Mouse (Mus musculus): Measurements from ENCODE around the gene Ube2n.
"Not testable (repeated sequence)": the region's sequence is repeated elsewhere in the genome, so short reads cannot be mapped to it uniquely, and the experiment has no call there.

Gene Ube2n

GRCm38 (mm10) chr10:95525871-95526270 is 10.9 kb downstream of the Ube2n start:
- no peak for DNase-seq (ENCODE audit: low spot score in 2 of 2)

GRCm38 (mm10) chr10:95526495-95527122 is 11.7 kb downstream of the Ube2n start:
- no peak for DNase-seq (ENCODE audit: low spot score in 2 of 2)

GRCm38 (mm10) chr10:95530551-95531121 is 15.7 kb downstream of the Ube2n start:
- peak in 1 of 2 experiments; percentile 14 for DNase-seq (ENCODE audit: low spot score in 2 of 2)

- no peak for DNase-seq (ENCODE audit: low spot score in 2 of 2)
Observed at GRCm38 (mm10) chr10:95532916-95533315, 18.0 kb downstream of the Ube2n start.

GRCm38 (mm10) chr10:95533382-95533781 is 18.4 kb downstream of the Ube2n start:
- no peak for DNase-seq (ENCODE audit: low spot score in 2 of 2)

- no peak for DNase-seq (ENCODE audit: low spot score in 2 of 2)
Observed at GRCm38 (mm10) chr10:95535399-95536221, 20.7 kb downstream of the Ube2n start.

GRCm38 (mm10) chr10:95536222-95536541 is 21.2 kb downstream of the Ube2n start:
- no peak for DNase-seq (ENCODE audit: low spot score in 2 of 2)

- DNase-seq (ENCODE audit: low spot score in 2 of 2) = no peak
Observed at GRCm38 (mm10) chr10:95539260-95539659, 24.3 kb downstream of the Ube2n start.

- DNase-seq (ENCODE audit: low spot score in 2 of 2) = no peak
Observed at GRCm38 (mm10) chr10:95539841-95540240, 24.9 kb downstream of the Ube2n start.

GRCm38 (mm10) chr10:95542916-95543315 is 28.0 kb downstream of the Ube2n start:
- DNase-seq (ENCODE audit: low spot score in 2 of 2) = no peak

GRCm38 (mm10) chr10:95543377-95543776 is 28.4 kb downstream of the Ube2n start:
- no peak for DNase-seq (ENCODE audit: low spot score in 2 of 2)

- DNase-seq (ENCODE audit: low spot score in 2 of 2) = no peak
Observed at GRCm38 (mm10) chr10:95544004-95544403, 29.1 kb downstream of the Ube2n start.

GRCm38 (mm10) chr10:95544651-95545050 is 29.7 kb downstream of the Ube2n start:
- DNase-seq (ENCODE audit: low spot score in 2 of 2) = no peak

- no peak for DNase-seq (ENCODE audit: low spot score in 2 of 2)
Observed at GRCm38 (mm10) chr10:95545051-95545450, 30.1 kb downstream of the Ube2n start.

GRCm38 (mm10) chr10:95546178-95546577 is 31.2 kb downstream of the Ube2n start:
- DNase-seq (ENCODE audit: low spot score in 2 of 2) = no peak

GRCm38 (mm10) chr10:95548154-95548826 is 33.3 kb downstream of the Ube2n start:
- DNase-seq (ENCODE audit: low spot score in 2 of 2) = peak in 1 of 2 experiments; percentile 7

- not testable (repeated sequence) for DNase-seq (ENCODE audit: low spot score in 2 of 2)
Observed at GRCm38 (mm10) chr10:95549080-95549479, 34.1 kb downstream of the Ube2n start.

GRCm38 (mm10) chr10:95550506-95550905 is 35.6 kb downstream of the Ube2n start:
- DNase-seq (ENCODE audit: low spot score in 2 of 2) = no peak

- no peak for DNase-seq (ENCODE audit: low spot score in 2 of 2)
Observed at GRCm38 (mm10) chr10:95551752-95552151, 36.8 kb downstream of the Ube2n start.

- no peak for DNase-seq (ENCODE audit: low spot score in 2 of 2)
Observed at GRCm38 (mm10) chr10:95552326-95552725, 37.4 kb downstream of the Ube2n start.

GRCm38 (mm10) chr10:95555866-95556265 is 40.9 kb downstream of the Ube2n start:
- no peak for DNase-seq (ENCODE audit: low spot score in 2 of 2)

- peak; percentile 10 to 37 for DNase-seq (ENCODE audit: low spot score in 2 of 2)
Observed at GRCm38 (mm10) chr10:95557337-95557828, 42.4 kb downstream of the Ube2n start.

Measured in spleen, postnatal 36 days (tissue).